Mouse (Mus musculus): ENCODE data around the gene Slc35a2.

- no peak for TF ChIP-seq CTCF (conservative IDR thresholded peaks at IDR 0.05; ENCODE audit: low read length)
- TF ChIP-seq POU5F1 (IDR thresholded peaks at IDR 0.05; ENCODE audit: borderline replicate concordance, low read length) = no peak
These were observed 36.0 kb downstream of the Slc35a2 start, which contains the start of gene Pcsk1n for GRCm38 (mm10) chrX:7919601-7920383.

All from E14TG2a.4 (cell line).